Mouse (Mus musculus): ENCODE results near the gene St6galnac3. TPM values are rescaled to one million over a fixed set of nuclear protein-coding genes. Genes with fewer than 3 reads are reported as not detected.

Gene St6galnac3
- total and polyA plus RNA-seq, 2 experiments from 2014 or later: 6.9 to 11.9 TPM

DNA sequence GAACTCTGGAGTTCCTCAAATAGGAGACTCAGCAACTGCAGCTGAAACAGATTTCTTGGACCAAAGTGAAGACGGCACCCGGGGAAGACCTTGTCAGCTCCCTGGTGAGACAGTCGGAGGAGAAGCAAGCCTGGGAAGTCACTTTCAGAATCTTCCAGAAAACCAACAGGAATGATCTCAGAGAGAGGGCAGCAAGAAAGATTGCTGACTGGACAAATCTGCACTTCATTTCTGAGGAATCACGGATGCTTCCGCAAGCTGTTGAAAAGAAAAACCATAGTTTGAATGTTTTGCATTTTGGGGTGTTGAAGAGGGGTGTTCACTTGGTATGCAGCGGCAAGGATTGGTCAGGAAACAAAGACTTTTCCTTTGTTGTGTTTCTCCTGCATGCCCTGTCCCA, 24.4 kb upstream of the St6galnac3 start:
- H3K27me3 ChIP-seq (ENCODE audit: insufficient read depth, low read length): no peaks in the 10 kb centered on the region
- no peaks in the 10 kb centered on the region for H3K4me1 ChIP-seq (ENCODE audit: insufficient read depth, low read length)
- DNase-seq (ENCODE audit: low spot score) (no peak), ATAC-seq (ENCODE audit: low FRiP score) (no peak)
- no peak overlapping the region for H3K4me3 ChIP-seq (ENCODE audit: low read depth, low read length)
- H3K36me3 ChIP-seq (ENCODE audit: insufficient read depth, low read length): no peaks in the 10 kb centered on the region
- WGBS: 86% methylated on average over 6 of the region's 6 CpGs
- H3K9ac ChIP-seq (replicated peaks; ENCODE audit: low read length, poor library complexity, severe bottlenecking): no peak overlapping the region
- H3K9me3 ChIP-seq (ENCODE audit: low read length): no peaks in the 10 kb centered on the region
- no peak overlapping the region for H3K4me2 ChIP-seq (ENCODE audit: low read depth, low read length, poor library complexity, severe bottlenecking)
- H3K27ac ChIP-seq (ENCODE audit: low read depth, low read length): no peak overlapping the region
- TF ChIP-seq CTCF (IDR thresholded peaks at IDR 0.05): no peak

- no peaks in the 10 kb centered on the region for H3K9me3 ChIP-seq (ENCODE audit: low read length)
- TF ChIP-seq CTCF (IDR thresholded peaks at IDR 0.05): no peak
- H3K27ac ChIP-seq (ENCODE audit: low read depth, low read length): no peak overlapping the region
- no peak for ATAC-seq (ENCODE audit: low FRiP score)
- no peaks in the 10 kb centered on the region for H3K36me3 ChIP-seq (ENCODE audit: insufficient read depth, low read length)
- 93% methylated on average over 3 of the region's 3 CpGs for WGBS
- no peak overlapping the region for H3K4me3 ChIP-seq (ENCODE audit: low read depth, low read length)
- no peaks in the 10 kb centered on the region for H3K4me1 ChIP-seq (ENCODE audit: insufficient read depth, low read length)
- H3K27me3 ChIP-seq (ENCODE audit: insufficient read depth, low read length): no peaks in the 10 kb centered on the region
- no peak overlapping the region for H3K9ac ChIP-seq (replicated peaks; ENCODE audit: low read length, poor library complexity, severe bottlenecking)
- no peak overlapping the region for H3K4me2 ChIP-seq (ENCODE audit: low read depth, low read length, poor library complexity, severe bottlenecking)
- no peak for DNase-seq (ENCODE audit: low spot score)
These were observed 23.3 kb upstream of the St6galnac3 start for GRCm38 (mm10) chr3:153748293-153748692.

DNA sequence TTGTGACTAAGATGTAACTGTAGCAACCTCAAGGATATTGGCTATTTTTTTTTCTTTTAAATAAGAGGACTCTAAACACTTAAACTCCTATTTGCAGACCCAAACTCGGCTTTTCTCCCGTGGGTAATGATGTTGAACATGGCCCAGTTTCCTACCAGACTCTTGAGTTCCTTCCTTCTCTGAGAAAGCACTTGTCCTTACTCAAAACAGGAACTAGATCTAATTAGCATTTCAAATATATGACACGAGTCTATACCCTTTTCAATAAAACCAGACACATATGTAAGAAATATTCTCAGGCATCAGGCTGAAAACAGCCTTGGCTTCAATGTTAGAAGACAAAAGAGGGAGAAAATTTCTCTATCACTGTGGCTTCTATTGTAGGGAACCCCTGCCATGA, 20.1 kb upstream of the St6galnac3 start:
- no peak for ATAC-seq (ENCODE audit: low FRiP score)
- H3K36me3 ChIP-seq (ENCODE audit: insufficient read depth, low read length): no peaks in the 10 kb centered on the region
- no peak overlapping the region for H3K9ac ChIP-seq (replicated peaks; ENCODE audit: low read length, poor library complexity, severe bottlenecking)
- DNase-seq (ENCODE audit: low spot score): no peak
- TF ChIP-seq CTCF (IDR thresholded peaks at IDR 0.05): no peak
- H3K27me3 ChIP-seq (ENCODE audit: insufficient read depth, low read length): no peaks in the 10 kb centered on the region
- H3K4me2 ChIP-seq (ENCODE audit: low read depth, low read length, poor library complexity, severe bottlenecking): no peak overlapping the region
- no peak overlapping the region for H3K4me3 ChIP-seq (ENCODE audit: low read depth, low read length)
- no peaks in the 10 kb centered on the region for H3K9me3 ChIP-seq (ENCODE audit: low read length)
- WGBS: 70% methylated on average over 3 of the region's 3 CpGs
- H3K4me1 ChIP-seq (ENCODE audit: insufficient read depth, low read length): no peaks in the 10 kb centered on the region
- H3K27ac ChIP-seq (ENCODE audit: low read depth, low read length): no peak overlapping the region

- no peak for DNase-seq (ENCODE audit: low spot score)
- Histone ChIP-seq H3K27ac (ENCODE audit: low read depth, low read length) (no peak overlapping the region), H3K4me3 (ENCODE audit: low read depth, low read length) (no peak overlapping the region), H3K36me3 (ENCODE audit: insufficient read depth, low read length) (no peaks in the 10 kb centered on the region), H3K27me3 (ENCODE audit: insufficient read depth, low read length) (no peaks in the 10 kb centered on the region), H3K9ac (replicated peaks; ENCODE audit: low read length, poor library complexity, severe bottlenecking) (no peak overlapping the region), H3K4me2 (ENCODE audit: low read depth, low read length, poor library complexity, severe bottlenecking) (no peak overlapping the region), H3K4me1 (ENCODE audit: insufficient read depth, low read length) (no peaks in the 10 kb centered on the region), H3K9me3 (ENCODE audit: low read length) (no peaks in the 10 kb centered on the region)
- no peak for TF ChIP-seq CTCF (IDR thresholded peaks at IDR 0.05)
- ATAC-seq (ENCODE audit: low FRiP score): no peak
- WGBS: 84% methylated on average over 6 of the region's 6 CpGs
These were observed 19.5 kb upstream of the St6galnac3 start for GRCm38 (mm10) chr3:153744447-153744846.

- no peak overlapping the region for H3K4me3 ChIP-seq (ENCODE audit: low read depth, low read length)
- DNase-seq (ENCODE audit: low spot score) (no peak), ATAC-seq (ENCODE audit: low FRiP score) (no peak)
- no peaks in the 10 kb centered on the region for H3K27me3 ChIP-seq (ENCODE audit: insufficient read depth, low read length)
- WGBS: 88% methylated on average over 7 of the region's 7 CpGs
- H3K27ac ChIP-seq (ENCODE audit: low read depth, low read length): no peak overlapping the region
- no peaks in the 10 kb centered on the region for H3K9me3 ChIP-seq (ENCODE audit: low read length)
- no peak overlapping the region for H3K4me2 ChIP-seq (ENCODE audit: low read depth, low read length, poor library complexity, severe bottlenecking)
- no peaks in the 10 kb centered on the region for H3K36me3 ChIP-seq (ENCODE audit: insufficient read depth, low read length)
- no peak overlapping the region for H3K9ac ChIP-seq (replicated peaks; ENCODE audit: low read length, poor library complexity, severe bottlenecking)
- no peak for TF ChIP-seq CTCF (IDR thresholded peaks at IDR 0.05)
- 0 out of 2 replicates have a peak, but pooled peaks cover 4% of the 10 kb centered on the region for H3K4me1 ChIP-seq (ENCODE audit: insufficient read depth, low read length)
These were observed 16.8 kb upstream of the St6galnac3 start for GRCm38 (mm10) chr3:153741800-153742199.

- no peaks in the 10 kb centered on the region for H3K9me3 ChIP-seq (ENCODE audit: low read length)
- H3K9ac ChIP-seq (replicated peaks; ENCODE audit: low read length, poor library complexity, severe bottlenecking): no peak overlapping the region
- DNase-seq (ENCODE audit: low spot score) (no peak), ATAC-seq (ENCODE audit: low FRiP score) (no peak)
- no peak overlapping the region for H3K4me2 ChIP-seq (ENCODE audit: low read depth, low read length, poor library complexity, severe bottlenecking)
- no peaks in the 10 kb centered on the region for H3K27me3 ChIP-seq (ENCODE audit: insufficient read depth, low read length)
- 88% methylated on average over 8 of the region's 8 CpGs for WGBS
- no peaks in the 10 kb centered on the region for H3K36me3 ChIP-seq (ENCODE audit: insufficient read depth, low read length)
- no peak overlapping the region for H3K4me3 ChIP-seq (ENCODE audit: low read depth, low read length)
- 0 out of 2 replicates have a peak, but pooled peaks cover 8% of the 10 kb centered on the region for H3K4me1 ChIP-seq (ENCODE audit: insufficient read depth, low read length)
- no peak for TF ChIP-seq CTCF (IDR thresholded peaks at IDR 0.05)
- H3K27ac ChIP-seq (ENCODE audit: low read depth, low read length): no peak overlapping the region
These were observed 14.4 kb upstream of the St6galnac3 start for GRCm38 (mm10) chr3:153739351-153739750.

Measured in midbrain, postnatal 0 days (tissue).